Mouse (Mus musculus) spleen, adult 12 weeks (tissue): ENCODE data around the gene Ccn1.

Source experiments
- DNase-seq: peaks from one replicate; pipeline ENCODE4 v3.0.0; 2022; ENCODE audit warnings: low spot score

The Ccn1 gene

DNA sequence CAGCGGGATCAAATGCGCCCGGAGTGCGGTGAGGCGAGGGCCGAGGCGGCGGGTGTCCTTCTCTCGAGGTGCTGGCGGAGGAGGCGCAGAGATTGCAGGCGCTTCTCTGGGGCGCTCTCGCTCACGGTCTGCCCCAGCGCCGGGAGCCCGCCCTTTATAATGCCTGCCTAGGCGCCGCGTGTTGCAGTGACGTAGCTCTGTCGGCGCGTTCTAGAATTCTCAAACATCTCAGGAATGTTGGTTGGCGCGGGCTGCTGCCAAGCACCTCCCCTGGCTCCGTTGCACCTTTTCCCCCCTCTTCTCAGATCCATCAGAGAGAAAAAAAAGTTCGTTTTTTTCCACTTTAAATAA, at the start of gene Ccn1:
Gene Ccn1 (minus strand): TSS at position 130 of the 351 bp plus-strand sequence.
- no peak for DNase-seq

DNA sequence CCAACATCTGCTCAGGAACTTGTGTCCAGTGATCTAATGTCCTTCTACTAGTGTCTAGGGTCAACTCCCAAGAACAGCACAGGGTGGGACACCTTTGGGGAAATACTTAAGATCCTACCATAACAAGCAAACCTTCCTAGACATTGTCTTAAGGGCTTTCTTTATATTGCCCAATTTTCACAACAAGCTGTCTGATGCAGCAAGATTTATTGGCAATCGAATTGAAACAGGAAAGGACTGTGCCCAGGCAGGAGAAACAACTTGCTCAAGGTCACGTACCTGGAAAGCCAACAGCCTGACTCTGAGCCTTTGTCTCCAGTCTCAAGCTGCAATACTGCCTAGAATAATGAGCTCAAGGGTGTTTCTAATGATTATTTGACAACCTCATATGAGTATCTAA, 43.6 kb upstream of the Ccn1 start:
- no peak for DNase-seq

DNA sequence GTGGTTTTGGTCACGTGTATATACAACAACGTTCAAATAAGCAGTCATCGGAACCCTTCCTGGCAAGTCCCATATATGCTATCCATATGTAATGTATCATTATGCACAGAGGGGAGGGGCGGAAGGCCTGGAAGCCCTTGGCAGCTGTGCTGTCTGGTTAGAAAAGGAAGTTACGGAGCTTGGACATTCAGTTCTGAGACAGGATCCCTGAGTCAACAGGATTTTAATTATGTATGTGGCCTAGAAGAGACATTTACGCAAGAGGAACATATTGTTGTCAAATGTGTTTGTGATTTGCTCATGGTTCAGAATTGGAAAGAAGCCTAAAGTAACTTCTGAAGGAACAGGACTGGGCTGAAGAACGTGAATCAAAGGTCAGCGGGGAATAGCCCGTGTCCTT, 42.3 kb upstream of the Ccn1 start:
- no peak for DNase-seq

DNA sequence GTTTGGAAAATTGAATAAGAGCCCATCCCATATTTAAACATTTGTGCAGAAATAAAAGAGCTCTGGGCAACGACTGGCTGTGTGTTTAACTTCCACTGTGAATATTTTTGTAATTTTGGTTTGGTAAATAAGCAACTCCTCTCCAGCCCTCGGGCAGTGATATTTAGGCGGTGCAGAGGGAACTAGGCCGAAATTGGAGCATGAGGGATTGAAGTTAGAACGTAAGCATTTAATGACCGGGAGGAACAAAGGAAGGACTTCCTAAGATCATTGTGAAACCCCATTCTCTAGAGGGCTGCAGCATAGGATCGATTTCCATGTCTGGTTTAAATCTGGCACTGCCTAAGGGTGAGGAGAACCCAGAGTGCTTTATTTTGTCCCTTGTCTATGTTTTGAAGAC, 41.6 kb upstream of the Ccn1 start:
- no peak for DNase-seq

DNA sequence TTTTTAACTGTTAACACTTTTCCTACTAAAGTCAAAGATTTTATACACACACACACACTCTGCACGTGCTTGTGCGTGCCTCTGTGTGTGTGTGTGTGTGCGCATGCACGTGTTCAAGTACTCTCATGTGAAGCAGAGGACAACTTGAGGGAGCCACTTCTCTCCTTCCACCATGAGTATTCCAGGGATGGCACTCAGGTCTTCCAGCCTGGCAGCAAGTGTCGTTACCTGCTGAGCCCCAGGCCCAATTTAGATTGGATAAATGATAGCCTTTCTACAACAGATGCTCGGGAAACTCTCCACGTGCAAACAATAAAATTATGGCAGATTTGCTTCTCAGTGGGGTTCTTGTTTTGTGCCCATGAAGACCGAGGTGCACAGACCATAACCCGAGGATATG, 39.5 kb upstream of the Ccn1 start:
- DNase-seq, result no peak

DNA sequence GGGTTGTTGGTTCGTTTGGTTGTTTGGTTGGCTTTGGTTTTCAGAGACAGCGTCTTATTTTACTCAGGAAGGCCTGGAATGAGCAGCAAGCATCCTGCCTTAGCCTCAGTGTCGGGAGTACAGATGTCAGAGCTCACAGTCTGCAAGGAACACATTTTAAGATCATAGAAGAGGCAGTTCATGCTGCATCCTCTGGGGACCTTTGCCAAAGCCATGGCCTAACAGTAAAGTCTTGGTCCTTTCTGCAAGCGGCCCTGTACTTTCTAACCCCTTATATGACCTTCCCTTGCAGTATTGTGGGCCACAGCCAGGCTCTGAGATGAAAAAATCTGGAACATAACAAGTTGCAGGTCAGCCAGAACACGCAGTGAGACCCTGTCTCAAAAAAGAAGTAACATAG, 38.1 kb upstream of the Ccn1 start:
- DNase-seq, result no peak

DNA sequence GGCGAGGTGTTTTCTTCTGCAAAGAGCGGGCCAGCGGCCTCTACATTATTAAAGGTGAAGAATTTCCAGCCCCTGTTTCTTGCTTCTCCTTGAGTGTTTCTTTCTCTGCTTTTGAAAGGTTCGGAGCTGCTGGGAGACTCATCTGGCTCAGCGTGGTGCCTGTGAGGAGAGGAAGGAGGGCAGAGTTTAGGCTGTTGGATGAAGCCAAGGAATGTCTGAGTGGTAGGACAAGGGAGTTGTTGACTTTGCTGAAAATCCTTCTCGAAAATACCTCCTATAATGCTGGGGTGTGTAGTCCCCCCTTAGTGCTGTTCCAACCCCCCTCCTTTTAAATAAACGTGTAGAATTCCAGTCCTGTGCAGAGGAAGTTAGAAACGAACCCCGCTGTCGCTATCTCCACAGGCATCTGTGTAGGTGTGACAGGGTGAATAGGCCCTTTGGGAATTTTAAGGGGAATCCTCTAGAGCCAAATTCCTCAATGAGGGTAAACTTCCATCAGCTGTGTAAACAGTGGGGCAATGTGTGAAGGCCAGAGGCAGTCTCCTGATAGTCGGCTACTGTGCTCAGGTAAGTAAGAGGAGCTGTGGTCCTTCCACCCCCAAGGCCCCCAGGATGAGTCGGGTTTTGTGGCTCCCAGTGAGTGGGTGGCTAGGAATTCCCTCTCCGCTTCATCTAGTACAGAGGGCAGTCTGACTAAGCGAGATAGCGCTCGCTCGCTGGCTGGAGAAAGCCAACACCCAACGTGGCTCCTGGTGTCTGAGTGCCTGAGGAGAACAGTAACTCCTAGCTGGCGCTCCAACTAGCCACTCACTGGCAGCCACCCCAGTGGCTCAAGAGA, 35.0 kb upstream of the Ccn1 start:
- DNase-seq, result no peak

DNA sequence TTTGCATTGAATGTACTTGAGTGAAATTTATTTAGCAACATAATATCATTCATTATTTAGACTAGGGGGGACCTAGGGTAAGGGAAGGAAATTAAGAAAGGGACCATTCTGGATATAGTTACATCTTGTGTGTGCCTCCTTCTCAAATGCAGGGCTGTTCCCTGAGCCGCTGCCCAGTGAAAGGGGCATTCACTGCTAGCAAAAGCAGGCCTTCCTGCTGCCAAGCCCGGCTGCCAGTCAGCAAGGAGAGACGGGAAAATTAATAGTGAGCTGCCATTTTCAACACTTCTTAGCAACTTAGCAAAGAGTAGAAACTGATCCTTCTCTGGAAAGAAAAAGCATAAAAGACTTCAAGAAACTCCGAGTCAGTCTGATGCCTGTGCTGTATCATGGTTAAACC, 34.4 kb upstream of the Ccn1 start:
- DNase-seq, result no peak

DNA sequence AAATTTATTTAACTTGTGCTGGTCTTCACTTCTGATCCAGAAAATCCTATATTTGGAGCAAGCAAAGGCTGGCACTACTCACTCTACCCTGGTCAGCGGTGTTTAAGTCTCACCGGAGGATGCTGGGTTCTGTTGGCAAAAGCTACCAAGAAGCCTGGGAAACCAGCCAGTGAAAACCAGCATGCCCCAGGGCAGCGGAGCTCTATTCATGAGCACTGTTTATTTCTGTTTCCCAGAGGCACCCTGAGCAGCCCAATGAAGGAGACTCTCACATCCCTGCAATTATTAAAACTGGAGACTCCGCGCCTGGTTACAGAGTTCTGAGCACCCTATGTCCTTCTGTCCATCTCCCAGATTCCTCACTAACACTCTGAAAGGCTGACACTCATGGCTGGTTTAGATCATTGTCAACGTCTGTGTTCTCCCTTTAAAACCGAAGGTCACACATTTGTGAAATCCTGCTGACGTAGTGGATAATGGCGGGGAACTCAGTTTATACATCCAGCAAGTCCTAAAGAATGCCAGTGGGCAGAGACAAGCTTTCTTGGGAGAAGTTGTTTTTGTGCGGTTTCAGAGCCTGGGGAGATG, 31.7 kb upstream of the Ccn1 start:
- DNase-seq, result no peak

DNA sequence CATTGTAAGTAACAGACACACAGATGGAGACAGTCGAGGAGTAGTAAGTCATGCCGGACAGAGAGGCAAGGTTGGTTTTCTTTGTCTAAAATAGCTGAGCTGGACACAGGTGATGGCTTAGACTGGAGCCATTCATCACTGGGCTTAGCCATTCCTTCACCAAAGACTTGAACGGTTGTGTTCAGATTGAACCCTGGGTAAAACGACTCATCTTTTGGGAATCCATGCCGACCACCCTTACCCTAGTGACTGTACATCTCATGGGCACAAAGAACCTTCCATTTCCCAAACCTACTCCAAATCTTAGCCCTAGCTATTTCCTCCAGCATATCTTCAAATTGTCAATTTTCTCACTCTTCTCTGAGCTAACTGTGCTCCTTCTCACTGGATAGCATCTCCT, 30.9 kb upstream of the Ccn1 start:
- DNase-seq, result no peak

DNA sequence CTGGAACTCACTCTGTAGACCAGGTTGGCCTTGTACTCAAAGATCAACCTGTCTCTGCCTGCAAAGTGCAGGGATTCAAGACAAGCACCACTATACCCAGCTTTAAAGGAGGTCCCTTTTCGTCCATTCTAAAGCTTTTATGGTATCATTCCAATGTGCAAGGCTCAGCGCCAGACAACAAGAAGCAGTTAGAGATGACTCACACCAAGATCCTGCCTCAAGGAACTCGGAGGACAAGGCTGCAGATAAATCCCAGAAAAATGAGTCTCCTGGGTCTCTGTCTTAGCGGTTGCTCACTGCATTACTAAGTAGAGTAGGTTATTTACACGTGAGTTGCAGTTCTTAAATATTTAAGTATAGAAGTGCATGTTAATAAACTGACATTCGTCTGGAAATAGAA, 26.4 kb upstream of the Ccn1 start:
- DNase-seq, result no peak

DNA sequence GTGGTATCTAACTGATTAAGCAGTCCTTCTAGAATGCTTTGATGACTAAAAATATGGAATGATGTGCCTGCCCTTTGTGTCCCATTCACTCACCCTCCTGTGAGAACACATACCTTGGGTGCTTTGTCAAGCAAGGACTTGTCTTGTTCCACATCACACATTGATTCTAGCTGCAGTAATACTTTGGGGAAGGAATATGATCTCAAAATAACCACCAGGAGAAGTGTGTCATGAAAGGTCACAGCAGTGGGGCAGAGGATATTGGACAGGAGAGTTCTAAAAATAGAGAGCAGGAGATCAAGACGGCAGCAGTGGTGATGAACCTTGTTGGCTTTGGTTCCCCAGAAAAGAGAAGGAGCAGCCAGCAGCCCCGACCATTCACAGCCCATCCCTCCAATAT, 25.0 kb upstream of the Ccn1 start:
- DNase-seq, result no peak

DNA sequence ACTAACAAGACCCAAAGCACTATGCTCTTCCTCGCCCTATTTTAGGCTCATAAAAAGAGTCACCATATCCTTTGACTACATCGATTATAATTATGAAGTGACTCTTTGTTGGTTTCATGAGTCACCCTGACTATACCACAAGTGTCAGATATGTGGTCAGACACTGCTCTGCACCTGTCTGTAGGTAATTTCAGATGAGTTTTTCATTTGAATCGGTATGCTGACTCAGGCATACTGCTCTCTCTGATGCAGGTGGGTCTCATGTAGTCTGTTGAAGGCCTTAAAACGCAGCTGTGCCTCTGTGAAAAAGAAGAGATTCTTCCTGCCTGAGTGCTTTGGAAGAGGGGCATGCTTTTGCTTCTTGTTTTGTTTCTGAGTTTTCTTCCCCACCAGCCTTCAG, 16.6 kb upstream of the Ccn1 start:
- no peak for DNase-seq

DNA sequence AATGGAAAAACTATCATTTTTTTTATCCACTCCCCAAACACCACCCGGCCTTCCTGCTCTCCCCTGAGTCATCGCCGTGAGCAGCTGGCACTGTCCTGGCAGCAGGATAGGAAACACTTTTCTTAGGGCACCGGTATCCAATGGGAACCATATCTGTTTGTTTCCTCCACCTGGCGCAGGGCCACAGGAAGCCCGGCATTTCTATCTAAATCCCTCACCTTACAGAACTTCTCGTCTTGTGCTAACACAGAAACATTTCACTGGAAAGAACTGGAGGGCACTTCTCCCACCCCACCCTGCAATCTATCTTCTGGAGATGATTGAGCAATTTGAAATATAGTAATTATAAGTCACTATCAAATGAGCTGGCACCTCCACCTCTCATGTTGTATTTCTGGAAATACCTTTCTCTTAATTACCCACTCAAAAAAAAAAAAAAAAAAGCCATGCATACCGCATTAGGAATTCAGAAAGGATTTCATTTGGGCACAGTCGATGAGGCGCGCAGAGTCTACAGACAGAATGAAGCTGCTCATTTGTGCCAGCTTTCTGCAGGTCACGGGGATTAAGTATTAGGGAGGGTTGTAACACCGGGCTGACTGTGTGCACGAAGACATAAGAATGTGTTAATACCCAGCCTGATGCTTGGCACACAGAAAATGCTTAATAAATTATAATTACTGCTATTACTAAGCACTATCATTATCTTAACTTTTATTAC, 7.4 kb upstream of the Ccn1 start:
- no peak for DNase-seq

DNA sequence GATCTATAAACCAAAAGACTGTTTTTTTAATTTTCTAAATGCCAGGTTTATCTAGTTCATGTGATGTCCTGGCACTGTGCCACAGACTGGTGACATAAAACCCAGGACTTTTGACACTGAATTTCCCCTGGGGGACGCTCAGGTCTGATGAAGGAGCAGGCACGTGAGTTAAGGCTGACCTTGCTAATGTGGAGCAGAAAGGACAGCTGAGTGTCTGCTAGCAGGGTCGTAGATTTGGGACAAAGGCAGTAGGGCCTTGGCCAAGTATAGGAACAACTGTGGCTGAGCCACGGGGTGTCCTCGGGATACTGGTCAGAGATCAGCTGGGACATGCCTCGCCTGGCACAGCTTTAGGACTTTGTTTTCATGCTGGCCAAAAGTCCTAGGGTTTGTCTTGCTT, 5.2 kb upstream of the Ccn1 start:
- DNase-seq, result no peak

DNA sequence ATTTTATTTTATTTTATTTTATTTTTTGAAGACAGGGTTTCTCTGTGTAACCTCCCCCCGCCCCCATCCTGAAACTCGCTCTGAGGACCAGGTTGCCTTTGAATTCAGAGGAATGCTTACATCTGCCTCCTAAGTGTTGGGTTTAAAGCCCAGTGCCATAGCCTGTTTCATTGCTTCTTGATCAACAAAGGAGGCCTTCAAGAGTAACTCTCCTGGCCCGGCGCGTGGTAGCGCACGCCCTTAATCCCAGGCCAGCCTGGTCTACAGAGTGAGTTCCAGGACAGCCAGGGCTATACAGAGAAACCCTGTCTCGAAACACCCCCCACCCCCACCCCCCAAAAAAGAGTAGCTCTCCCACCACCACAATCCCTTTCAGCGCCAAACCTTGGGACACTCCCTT, 4.2 kb upstream of the Ccn1 start:
- no peak for DNase-seq

DNA sequence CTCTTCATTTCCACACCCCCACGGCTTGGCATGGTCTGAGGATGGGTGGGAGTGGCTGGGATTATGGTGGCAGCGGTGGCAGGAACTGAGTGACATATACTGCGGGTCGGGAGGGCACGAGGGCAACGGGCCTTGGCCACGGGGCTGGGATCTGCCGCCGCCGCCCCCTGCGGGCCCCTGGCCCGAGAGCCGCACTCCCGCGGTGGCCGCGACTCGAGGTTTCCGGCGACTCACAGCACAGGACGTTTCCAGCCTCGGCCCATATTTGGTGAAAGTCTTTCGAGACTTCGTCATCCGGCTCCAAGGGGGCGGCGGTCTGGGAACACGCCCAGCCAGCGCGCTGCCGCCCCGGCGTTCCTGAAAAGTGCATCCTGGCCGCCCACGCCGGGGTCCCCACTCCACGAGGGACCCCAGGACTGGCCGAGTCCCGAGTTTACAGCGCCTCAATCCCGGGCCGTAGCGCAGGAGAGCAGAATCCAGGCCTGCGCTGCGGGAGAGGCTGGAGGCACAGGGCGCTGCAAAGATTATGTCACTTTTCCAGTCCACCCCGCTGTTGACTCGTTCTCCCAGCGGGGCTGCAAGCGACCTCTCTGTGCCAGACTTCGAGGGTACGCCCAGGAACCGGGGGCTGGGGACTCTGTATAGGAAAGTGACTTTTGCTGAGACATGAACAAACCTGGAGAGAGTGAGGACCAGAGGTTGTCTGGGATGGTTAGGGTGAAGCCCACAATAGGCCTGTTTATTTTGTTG, 3.6 kb upstream of the Ccn1 start:
- DNase-seq, result no peak

DNA sequence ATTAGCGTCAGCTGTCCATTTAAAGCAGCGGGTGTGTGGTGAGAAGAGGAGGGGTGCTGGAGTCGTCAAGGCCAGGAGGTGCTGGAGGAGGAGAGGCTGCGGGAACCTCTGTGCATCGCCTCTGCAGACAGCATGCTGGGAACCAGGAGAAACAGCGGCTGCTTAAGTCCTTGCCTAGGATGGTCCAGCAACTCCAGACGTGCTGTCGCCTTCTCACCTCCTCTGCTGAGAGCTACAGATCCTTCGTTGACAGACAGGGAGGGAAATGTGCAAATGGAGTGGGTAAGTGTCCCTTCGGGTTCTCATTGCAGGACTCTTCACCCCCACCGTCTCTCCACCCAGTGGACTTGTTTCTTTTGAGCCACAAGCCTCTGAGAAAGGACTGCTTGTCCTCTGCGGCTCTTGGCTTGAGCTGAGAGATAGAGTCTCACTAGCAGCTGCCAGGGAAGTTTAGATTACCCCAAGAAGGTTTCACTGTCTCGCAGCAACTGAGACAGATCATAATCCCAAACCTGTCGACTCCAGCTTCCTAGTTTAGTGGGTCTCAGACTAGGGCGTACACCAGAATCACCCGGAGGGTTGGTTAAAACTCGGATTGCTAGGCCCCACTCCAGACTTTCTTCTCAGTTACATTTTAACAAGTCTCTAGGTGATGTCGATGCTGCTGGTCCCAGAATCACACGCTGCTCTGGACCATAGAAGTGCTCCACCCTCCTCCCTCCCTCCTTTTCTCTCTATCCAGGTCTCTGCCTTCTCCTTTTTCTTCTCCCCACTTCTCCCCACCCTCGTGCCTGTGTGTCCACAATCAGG, 2.7 kb upstream of the Ccn1 start:
- DNase-seq, result no peak

DNA sequence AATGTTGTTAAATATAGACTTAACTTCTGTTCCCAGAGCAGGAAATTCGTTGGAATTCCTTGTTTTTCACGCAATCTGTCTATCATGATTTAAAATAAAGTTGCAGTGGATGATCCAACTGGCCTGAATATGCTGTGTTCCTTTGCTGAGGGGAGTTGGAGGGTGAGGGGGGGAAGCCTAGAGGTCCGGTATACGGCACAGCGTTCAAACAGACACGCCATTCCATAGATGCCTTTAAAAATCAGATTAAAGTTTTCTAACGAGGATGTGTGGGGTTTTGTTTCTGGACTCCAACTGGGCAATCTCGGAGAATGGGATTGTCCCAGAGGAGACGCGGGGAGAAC, 2.2 kb upstream of the Ccn1 start:
- DNase-seq, result no peak

DNA sequence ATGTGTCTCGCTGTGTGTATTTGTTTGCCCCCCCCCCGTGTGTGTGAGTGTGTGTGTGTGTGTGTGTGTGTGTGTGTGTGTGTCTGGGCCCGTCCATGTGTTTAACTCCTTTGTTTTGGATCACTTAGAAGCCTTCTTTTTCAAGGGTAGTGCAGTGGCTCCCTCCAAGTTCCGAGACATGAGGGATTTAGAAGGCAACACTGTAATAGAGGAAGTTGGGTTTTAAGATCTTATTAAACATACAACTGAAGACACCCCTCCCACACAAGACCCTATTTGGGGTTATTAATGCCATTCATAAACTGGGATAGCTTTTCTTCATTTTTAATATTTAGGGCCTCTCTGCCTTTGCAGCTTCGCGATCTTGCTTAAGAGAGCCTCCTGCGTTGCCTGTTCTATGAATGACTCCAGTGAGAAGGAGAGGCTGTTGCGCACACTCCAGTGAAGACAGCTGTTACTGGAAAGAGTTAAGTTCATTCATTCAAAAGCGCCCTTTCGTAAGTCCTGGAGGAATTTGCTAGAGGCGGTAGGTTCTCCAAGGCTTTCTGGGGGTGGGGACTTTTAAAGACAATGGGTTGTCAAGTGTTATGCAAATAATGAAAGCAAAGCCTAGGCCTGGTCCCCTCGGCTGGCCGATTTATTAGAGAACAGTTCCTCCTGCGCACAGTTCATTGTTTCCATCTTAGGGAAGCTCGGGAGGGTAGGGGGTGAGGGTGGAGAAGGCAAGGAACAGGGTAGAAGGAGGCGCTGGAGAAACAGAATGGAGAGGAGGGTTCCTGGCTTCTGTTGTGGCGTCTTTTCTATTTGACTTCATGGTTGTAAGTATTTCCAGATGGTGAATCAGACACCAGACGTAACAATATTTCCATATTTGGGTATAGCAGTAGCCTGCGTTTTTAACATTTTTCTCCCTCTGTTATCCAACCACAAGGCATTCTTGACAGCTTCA, 1.5 kb upstream of the Ccn1 start:
- no peak for DNase-seq
